Mouse (Mus musculus) left cerebral cortex, adult 8-10 months (tissue): ENCODE data around the gene Ndufab1. TPM values are rescaled to one million over a fixed set of nuclear protein-coding genes. Genes with fewer than 3 reads are reported as not detected.
"Not testable (repeated sequence)": the region's sequence is repeated elsewhere in the genome, so short reads cannot be mapped to it uniquely, and the experiment has no call there.

Source experiments
- DNase-seq, 2 experiments: peaks; one replicate each; pipeline ENCODE4 v3.0.0; 2022; ENCODE audit warnings: low spot score in 2 of 2
- total RNA-seq, 4 experiments: library from RNA; stranded (reverse); gene quantifications; 2 replicates each; pipeline ENCODE4 v1.2.4; 2022

The Ndufab1 gene
- total RNA-seq = 100 to 1,000 TPM; 243 to 272 (median 259) TPM

- DNase-seq = peak; percentile 69 to 80
These were observed at the start of gene Ndufab1 for GRCm38 (mm10) chr7:122101747-122102244. Ndufab1 (minus strand) TSS chr7:122101886.

DNA sequence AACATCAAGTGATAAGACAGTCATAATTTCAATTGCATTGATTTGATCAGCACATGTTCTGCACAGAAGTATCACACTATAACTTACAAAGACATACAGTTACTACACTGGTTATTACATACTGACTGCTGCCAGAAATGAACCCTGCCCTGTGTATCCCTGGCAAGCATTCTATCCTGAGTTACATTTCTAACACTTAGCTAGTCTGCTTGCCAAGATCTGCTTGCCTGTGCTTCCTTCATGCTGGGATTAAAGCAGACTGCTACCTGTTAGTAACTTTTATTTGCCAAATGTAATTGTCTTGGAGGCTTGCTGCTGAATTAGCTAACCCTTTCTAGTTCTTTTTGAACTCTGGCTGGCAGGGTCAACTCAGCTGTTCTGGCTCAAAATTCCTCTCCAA lies 39.3 kb upstream of the Ndufab1 start:
- DNase-seq = no peak

DNA sequence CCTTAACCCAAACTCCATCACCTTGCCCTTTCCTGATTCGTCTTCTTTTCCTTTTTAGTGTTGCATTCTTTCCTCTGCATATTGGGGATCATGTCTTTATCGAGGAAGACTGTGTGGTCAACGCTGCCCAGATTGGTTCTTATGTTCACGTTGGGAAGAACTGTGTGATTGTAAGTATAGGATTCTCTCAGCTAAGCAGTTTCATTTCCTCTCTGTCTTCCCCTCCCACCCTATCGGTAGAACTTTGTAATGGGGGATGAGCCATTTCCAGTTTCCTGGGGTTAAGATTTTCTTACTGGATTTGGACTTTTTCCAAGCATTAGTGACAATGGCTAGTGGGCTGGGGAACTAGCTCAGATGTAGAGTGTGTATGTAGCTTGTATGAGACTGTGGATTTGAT lies 36.5 kb upstream of the Ndufab1 start:
- no peak for DNase-seq

DNA sequence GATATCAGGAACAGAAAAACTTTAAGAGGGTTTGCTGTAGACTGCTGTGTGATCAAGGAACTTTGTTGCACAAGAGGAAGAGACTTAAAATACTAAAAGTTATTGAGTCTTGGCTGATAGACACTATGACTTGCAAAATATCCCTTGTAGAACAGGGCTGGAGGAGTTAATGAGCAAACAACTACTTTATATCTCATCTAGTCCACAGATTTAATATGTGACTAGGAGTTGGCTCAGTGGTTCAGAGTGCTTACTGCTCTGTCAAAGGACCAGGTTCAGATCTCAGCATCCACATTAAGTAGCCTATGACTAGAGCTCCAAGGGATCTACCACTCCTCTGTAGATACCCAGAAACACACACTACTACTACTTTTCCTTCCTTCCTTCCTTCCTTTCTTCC lies 35.4 kb upstream of the Ndufab1 start:
- DNase-seq = no peak

GRCm38 (mm10) chr7:122135070-122135469 lies 33.4 kb upstream of the Ndufab1 start:
- DNase-seq = no peak

- no peak for DNase-seq
These were observed 31.6 kb upstream of the Ndufab1 start for GRCm38 (mm10) chr7:122133338-122133625.

DNA sequence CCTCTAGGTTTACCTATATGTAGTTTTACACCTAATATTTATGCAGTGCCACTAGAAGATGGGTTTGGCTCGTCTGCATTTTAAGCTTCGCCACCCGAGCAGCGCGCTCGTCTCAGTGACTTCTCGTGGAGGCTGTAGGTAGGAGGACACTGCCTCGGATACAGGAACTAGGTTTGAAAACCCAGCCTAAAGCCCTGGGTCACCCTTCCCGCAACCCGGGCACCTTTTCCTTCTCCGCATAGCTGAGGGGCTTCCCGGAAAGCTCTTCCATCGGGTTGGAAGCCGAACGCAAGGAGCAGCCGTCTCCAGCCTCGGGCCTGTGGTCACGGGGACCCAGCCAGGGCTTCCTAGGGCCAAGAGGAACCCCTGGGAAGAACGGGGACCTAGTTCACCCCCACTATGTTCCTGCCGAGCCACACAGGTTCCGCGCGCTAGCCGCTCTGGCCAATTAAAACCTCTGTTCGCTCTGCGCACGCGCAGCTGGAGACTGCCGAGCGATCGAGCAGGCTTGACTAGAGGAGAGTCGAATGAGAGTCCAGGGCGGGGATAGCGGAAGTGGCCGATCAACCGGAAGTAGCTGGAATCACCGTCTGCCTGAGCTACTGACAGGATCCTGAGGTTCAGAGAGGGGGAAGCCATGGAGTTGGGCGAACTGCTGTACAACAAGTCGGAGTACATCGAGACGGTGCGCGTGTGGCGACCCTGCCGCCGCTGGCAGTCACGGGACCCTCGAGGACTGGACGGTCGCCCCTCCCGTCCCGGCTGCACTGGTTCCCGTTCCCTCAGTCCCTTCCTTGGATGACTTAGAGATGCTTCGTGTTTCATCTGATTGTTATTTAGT lies 31.0 kb upstream of the Ndufab1 start, which contains the start of the genes Palb2 and Dctn5:
TSS of gene Palb2 (minus strand) at position 489 of the 841 bp plus-strand sequence.
TSS of gene Dctn5 (plus strand) at position 545 of the 841 bp plus-strand sequence.
- DNase-seq = peak; percentile 95 to 98

DNA sequence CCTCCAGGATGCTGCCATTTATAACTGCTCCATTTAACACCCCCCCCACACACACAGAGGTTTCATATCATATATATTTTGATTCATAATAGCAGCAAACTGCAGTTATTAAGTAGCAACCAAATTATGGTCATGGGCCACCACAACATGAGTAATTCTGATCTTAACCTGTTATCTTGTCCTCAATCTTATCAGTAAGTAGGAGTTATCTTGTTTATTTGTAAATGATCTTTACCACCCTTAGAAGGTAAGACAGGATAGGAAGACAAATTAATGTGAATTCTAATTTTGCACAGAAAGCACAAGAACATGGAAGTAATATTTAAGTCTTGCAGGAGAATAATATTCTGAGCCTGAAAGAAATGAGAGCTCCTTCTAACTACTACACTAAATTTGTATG lies 30.1 kb upstream of the Ndufab1 start:
- no peak for DNase-seq

GRCm38 (mm10) chr7:122126946-122127345 lies 25.3 kb upstream of the Ndufab1 start:
- no peak for DNase-seq

GRCm38 (mm10) chr7:122125636-122126035 lies 23.9 kb upstream of the Ndufab1 start:
- no peak for DNase-seq

GRCm38 (mm10) chr7:122123518-122123917 lies 21.8 kb upstream of the Ndufab1 start:
- DNase-seq = no peak

DNA sequence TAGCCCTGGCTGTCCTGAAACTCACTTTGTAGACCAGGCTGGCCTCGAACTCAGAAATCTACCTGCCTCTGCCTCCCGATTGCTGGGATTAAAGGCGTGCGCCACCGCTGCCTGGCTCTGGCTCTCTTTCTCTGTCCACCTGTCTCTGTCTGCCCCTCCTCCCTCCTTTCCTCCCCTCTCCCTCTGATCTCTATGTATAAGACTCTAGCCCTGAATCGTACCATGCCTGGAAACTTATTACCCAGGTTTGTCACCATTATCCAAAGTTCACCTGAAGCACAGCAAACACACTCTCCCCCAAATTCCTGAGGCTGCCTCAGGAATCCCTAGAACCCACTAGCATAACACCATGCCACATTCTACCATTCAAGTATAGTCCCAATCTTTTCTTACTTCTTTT lies 6.5 kb upstream of the Ndufab1 start:
- DNase-seq = no peak

- not testable (repeated sequence) for DNase-seq
These were observed 506 bp downstream of the Ndufab1 start for GRCm38 (mm10) chr7:122101014-122101746.

GRCm38 (mm10) chr7:122099222-122099621 lies 2.5 kb downstream of the Ndufab1 start:
- DNase-seq = no peak

GRCm38 (mm10) chr7:122098009-122098408 lies 3.7 kb downstream of the Ndufab1 start:
- DNase-seq = no peak

DNA sequence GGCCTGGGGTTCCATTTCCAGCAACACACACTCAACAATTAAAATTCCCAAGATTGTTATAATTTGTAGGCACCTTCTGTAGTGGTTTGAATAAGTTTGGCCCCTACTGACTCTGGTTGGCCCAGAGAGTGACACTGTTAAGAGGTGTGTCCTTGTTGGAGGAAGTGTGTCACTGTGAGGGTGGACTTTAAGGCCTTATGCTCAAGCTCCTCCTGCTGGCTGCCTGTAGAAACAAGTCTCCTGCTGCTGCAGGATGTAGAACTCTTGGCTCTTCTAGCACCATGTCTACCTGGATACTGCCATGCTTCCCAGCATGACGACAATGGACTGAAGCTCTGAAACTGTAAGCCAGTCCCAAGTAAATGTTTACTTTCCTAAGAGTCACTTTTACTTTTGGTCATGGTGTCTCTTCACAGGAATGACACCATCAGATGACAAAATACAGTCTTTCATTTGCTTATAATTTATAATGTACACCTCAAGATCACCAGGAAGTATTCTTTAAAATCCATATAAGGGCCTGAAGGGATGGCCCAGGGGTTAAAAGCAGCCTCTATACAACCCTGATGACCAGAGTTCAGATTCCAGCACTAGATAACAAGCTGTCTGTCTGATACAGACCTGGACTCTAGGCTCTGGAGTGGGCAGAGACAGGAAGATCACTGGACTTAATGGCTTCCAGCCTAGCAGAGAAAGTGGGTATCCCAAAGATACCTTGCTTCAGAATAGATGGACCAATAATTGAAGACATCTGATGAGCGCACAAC lies 6.9 kb downstream of the Ndufab1 start:
- no peak for DNase-seq

DNA sequence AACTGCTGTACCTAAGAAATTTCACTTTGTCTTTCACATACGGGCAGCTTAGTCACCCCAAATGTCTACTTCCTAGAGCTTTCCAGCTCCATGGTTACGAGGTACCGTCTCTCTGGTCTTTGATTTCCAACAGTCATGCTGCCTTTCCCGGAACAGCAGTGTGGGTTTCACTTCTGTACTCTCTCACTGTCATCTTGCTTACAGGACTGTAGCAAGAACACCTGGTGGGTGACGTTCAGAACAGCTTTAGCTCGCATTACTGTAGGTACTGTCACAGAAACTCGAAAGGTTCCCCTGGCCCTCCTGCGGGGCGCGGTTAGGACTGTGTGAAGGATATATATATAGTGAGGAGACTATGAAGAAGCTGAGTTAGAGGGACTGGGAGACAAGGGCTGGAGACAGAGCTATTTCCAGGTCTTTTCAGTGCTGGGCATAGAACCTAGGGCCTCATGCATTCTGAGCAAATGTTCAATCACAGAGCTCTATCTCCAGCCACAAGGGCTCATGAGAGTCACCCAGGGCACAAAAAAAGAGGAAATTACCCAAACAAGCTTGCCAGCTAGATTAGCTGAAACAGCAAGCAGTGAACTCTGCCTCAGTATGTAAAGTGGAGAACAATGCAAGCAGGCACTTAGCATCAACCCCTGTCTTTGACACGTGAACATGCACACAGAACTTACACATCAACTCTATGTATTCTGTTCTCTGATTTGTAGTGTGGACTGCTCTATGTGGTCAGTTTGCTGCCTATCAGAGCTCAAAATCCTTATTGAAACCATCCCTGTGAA lies 14.3 kb downstream of the Ndufab1 start:
- DNase-seq = no peak

- no peak for DNase-seq
These were observed 20.6 kb downstream of the Ndufab1 start for GRCm38 (mm10) chr7:122081071-122081470.

DNA sequence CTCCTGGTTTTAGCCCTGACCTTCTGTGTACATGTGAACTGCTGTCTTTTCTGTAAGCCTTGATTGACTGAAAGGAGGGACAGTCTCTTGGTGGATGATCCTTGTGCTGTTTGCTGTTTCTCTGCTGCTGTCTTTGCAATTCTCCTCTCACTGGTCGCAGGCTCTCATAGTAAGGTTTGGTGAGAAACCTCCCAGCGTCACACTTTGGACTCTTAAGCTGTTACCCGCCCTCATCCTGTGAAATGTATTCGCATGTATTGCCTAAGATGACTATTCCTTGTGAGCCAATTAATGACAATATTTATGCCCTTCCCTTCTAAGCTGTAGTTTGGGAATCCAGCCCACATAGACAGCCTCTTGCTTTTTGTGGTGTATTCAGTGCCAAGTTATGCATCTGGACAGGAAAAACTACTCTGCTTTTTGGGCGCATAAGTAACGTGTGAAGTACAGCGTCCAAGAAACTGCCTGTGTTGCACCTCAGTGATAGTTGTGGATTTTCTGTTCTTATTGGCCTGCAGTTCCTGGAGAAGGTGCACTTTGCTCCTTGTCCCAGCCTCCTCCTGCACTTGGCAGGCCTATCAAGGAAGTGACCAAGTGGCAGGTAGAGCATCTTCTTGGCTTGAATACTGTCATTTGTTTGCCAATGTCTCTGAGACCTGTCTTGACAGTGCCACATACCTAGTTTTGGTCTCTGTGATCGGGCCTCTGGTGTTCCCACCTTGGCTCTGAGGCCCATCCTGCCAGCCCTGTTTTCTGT lies 21.7 kb downstream of the Ndufab1 start:
- DNase-seq = no peak

GRCm38 (mm10) chr7:122074374-122074773 lies 27.3 kb downstream of the Ndufab1 start:
- DNase-seq = no peak
